Mouse (Mus musculus) CH12.LX (cell line): Measurements from ENCODE around the gene Pom121. TPM values are rescaled to one million over a fixed set of nuclear protein-coding genes. Genes with fewer than 3 reads are reported as not detected.

Experiments
- DNase-seq: peaks from one replicate; pipeline ENCODE4 v3.0.0-alpha.2; 2013; ENCODE audit errors: extremely low read depth
- H3K27ac ChIP-seq: 2 replicates; pipeline ENCODE4 v1.5.1; 2012; ENCODE audit warnings: low read depth, mild to moderate bottlenecking, control low read depth, moderate library complexity; ENCODE audit not compliant: insufficient read depth
- H3K27me3 ChIP-seq: replicated peaks from 2 replicates; pipeline ENCODE3; 2012; ENCODE audit warnings: inconsistent platforms
- H3K36me3 ChIP-seq, 2 experiments: replicated peaks in 1 of 2; 2 replicates each; pipeline versions ENCODE3 to v1.6.1; 2012; ENCODE audit warnings: inconsistent platforms in 1 of 2, low read length in 1 of 2, mild to moderate bottlenecking in 1 of 2, mixed read lengths in 1 of 2, moderate library complexity in 1 of 2; ENCODE audit not compliant: control insufficient read depth in 1 of 2, insufficient read depth in 1 of 2
- H3K4me1 ChIP-seq, 2 experiments: 2 replicates each; pipeline ENCODE4 v1.6.1; 2012; ENCODE audit warnings: inconsistent platforms in 1 of 2, moderate library complexity in 1 of 2; ENCODE audit not compliant: insufficient read depth in 2 of 2, control insufficient read depth in 1 of 2
- H3K4me2 ChIP-seq: 2 replicates; pipeline ENCODE4 v1.6.1; 2012; ENCODE audit warnings: low read depth, mild to moderate bottlenecking, control low read depth; ENCODE audit not compliant: poor library complexity, insufficient read depth, severe bottlenecking
- H3K4me3 ChIP-seq, 3 experiments: fragments of 150-350 bp in 1 of 3; sonication (generic) in 1 of 3; replicated peaks in 1 of 3; 2 replicates each; pipeline versions ENCODE3 to v1.5.1; 2011 to 2012; ENCODE audit warnings: low read depth in 2 of 3, low read length in 2 of 3, mild to moderate bottlenecking in 2 of 3, moderate library complexity in 2 of 3, control low read depth in 1 of 3, improper control_type of control experiment in 1 of 3, inconsistent platforms in 1 of 3, mixed read lengths in 1 of 3; ENCODE audit not compliant: poor library complexity in 1 of 3
- H3K79me2 ChIP-seq: replicated peaks from 2 replicates; pipeline ENCODE4 v1.6.1; 2012; ENCODE audit warnings: mild to moderate bottlenecking, moderate library complexity; ENCODE audit not compliant: control insufficient read depth, poor library complexity, insufficient read depth, severe bottlenecking; ENCODE audit errors: extremely low read depth
- H3K9ac ChIP-seq: 2 replicates; pipeline ENCODE4 v1.6.1; 2012; ENCODE audit warnings: low read depth, mild to moderate bottlenecking, control low read depth, moderate library complexity; ENCODE audit not compliant: insufficient read depth
- H3K9me3 ChIP-seq: replicated peaks from 2 replicates; pipeline ENCODE3; 2012; ENCODE audit warnings: low read length, inconsistent platforms, mixed read lengths
- BHLHE40 ChIP-seq: IDR thresholded peaks from 2 replicates; pipeline ENCODE4 v1.6.1; 2011; ENCODE audit warnings: mild to moderate bottlenecking, low read depth, low read length, improper control_type of control experiment
- CHD2 ChIP-seq: IDR thresholded peaks from 2 replicates; pipeline ENCODE4 v1.6.1; 2011; ENCODE audit warnings: low read length, improper control_type of control experiment
- E2F4 ChIP-seq: IDR thresholded peaks from 2 replicates; pipeline ENCODE4 v1.6.1; 2011; ENCODE audit warnings: low read depth, low read length, improper control_type of control experiment; ENCODE audit not compliant: insufficient replicate concordance
- EP300 ChIP-seq: IDR thresholded peaks from 2 replicates; pipeline ENCODE4 v1.6.1; 2011; ENCODE audit warnings: low read length, improper control_type of control experiment
- ETS1 ChIP-seq: conservative IDR thresholded peaks from 2 replicates; pipeline ENCODE4 v1.6.1; 2012; ENCODE audit warnings: low read depth, mild to moderate bottlenecking, inconsistent platforms, low read length, improper control_type of control experiment, moderate library complexity
- GABPA ChIP-seq: IDR thresholded peaks from 2 replicates; pipeline ENCODE4 v1.6.1; 2012; ENCODE audit warnings: low read depth, low read length, improper control_type of control experiment, inconsistent platforms; ENCODE audit not compliant: insufficient replicate concordance
- IRF4 ChIP-seq: IDR thresholded peaks from 2 replicates; pipeline ENCODE4 v1.6.1; 2014; ENCODE audit warnings: low read depth, mild to moderate bottlenecking, inconsistent platforms, low read length, improper control_type of control experiment
- JUND ChIP-seq: conservative IDR thresholded peaks from 2 replicates; pipeline ENCODE4 v1.6.1; 2011; ENCODE audit warnings: low read depth, low read length, improper control_type of control experiment
- KAT2A ChIP-seq: IDR thresholded peaks from 2 replicates; pipeline ENCODE4 v1.6.1; 2012; ENCODE audit warnings: low read length, improper control_type of control experiment, inconsistent platforms; ENCODE audit not compliant: insufficient replicate concordance
- MEF2A ChIP-seq: IDR thresholded peaks from 2 replicates; pipeline ENCODE4 v1.6.1; 2014; ENCODE audit warnings: low read depth, mild to moderate bottlenecking, inconsistent platforms, low read length, improper control_type of control experiment, borderline replicate concordance
- NELFE ChIP-seq: IDR thresholded peaks from 2 replicates; pipeline ENCODE4 v1.6.1; 2011; ENCODE audit warnings: low read depth, low read length, improper control_type of control experiment
- PAX5 ChIP-seq: IDR thresholded peaks from 2 replicates; pipeline ENCODE4 v1.6.1; 2012; ENCODE audit warnings: low read length, inconsistent platforms, mixed read lengths
- POLR2A ChIP-seq: IDR thresholded peaks from 2 replicates; pipeline ENCODE4 v1.6.1; 2011; ENCODE audit warnings: low read depth, mild to moderate bottlenecking, improper control_type of control experiment, low read length
- POLR2AphosphoS2 ChIP-seq: IDR thresholded peaks from 2 replicates; pipeline ENCODE4 v1.6.1; 2011; ENCODE audit warnings: low read depth, low read length, improper control_type of control experiment
- RAD21 ChIP-seq: IDR thresholded peaks from 2 replicates; pipeline ENCODE4 v1.6.1; 2011; ENCODE audit warnings: low read depth, mild to moderate bottlenecking, low read length, improper control_type of control experiment, moderate library complexity
- TBP ChIP-seq: conservative IDR thresholded peaks from 2 replicates; pipeline ENCODE4 v1.6.1; 2011; ENCODE audit warnings: low read depth, low read length, improper control_type of control experiment
- TCF12 ChIP-seq: IDR thresholded peaks from 2 replicates; pipeline ENCODE4 v1.6.1; 2014; ENCODE audit warnings: low read depth, mild to moderate bottlenecking, inconsistent platforms, low read length, improper control_type of control experiment
- USF1 ChIP-seq: IDR thresholded peaks from 2 replicates; pipeline ENCODE4 v1.6.1; 2014; ENCODE audit warnings: low read depth, mild to moderate bottlenecking, inconsistent platforms, low read length, improper control_type of control experiment
- ZKSCAN1 ChIP-seq: IDR thresholded peaks from 2 replicates; pipeline ENCODE4 v1.6.1; 2012; ENCODE audit warnings: low read depth, inconsistent platforms, low read length, improper control_type of control experiment, borderline replicate concordance
- ZMIZ1 ChIP-seq: IDR thresholded peaks from 2 replicates; pipeline ENCODE4 v1.6.1; 2012; ENCODE audit warnings: low read depth, mild to moderate bottlenecking, inconsistent platforms, low read length, improper control_type of control experiment
- dilution Hi-C: fragments of 300-500 bp; cut with MboI; formaldehyde crosslinking; loops from 2 replicates; pipeline ENCODE4 v1.14.3; 2020; ENCODE audit warnings: low sequenced_read_pairs; ENCODE audit not compliant: extremely low pct_unique_long_range_greater_than_20kb, extremely low pct_ligation_motif_present
- in situ Hi-C: fragments of 300-500 bp; cut with MboI; formaldehyde crosslinking; loops from 3 replicates; pipeline ENCODE4 v1.14.3; 2019; ENCODE audit warnings: low sequenced_read_pairs, low pct_ligation_motif_present, low pct_unique_long_range_greater_than_20kb, mixed read lengths
- polyA plus RNA-seq: library from polyadenylated mRNA; unstranded; fragments of >175 nt; gene quantifications from 2 replicates; pipeline ENCODE4 v1.2.1, GENCODE M21; 2012; ENCODE audit warnings: low read depth; ENCODE audit not compliant: insufficient read length
- total RNA-seq, 2 experiments: library from RNA; depleted of rRNA; stranded (reverse); fragments of 300-350 nt in 1 of 2; fragments of >200 nt in 1 of 2; gene quantifications; 2 replicates each; pipeline ENCODE4 v1.2.3; 2012 to 2014

Gene Pom121
- total and polyA plus RNA-seq, 3 experiments = 3.4 to 54.0 (median 10.4) TPM

- Histone ChIP-seq H3K4me1 (peaks cover under 1 to 1% of the 10 kb centered on the region in 2 experiments; a peak in 3 of 4 replicates), H3K4me3 (no peak overlapping the region), H3K79me2 (peaks cover 3% of the 10 kb centered on the region; the same call in 1 of the 2 replicates), H3K27ac (no peak overlapping the region), H3K9ac (no peak overlapping the region), H3K27me3 (no peaks in the 10 kb centered on the region), H3K4me2 (no peak overlapping the region), H3K36me3 (peaks cover 90 to 93% of the 10 kb centered on the region in 2 experiments), H3K9me3 (peaks cover 5% of the 10 kb centered on the region)
- dilution Hi-C loops = no loop called here
- no peak for DNase-seq
- no peak for TF ChIP-seq TBP
- no peak for TF ChIP-seq BHLHE40
- TF ChIP-seq ETS1 = no peak
- no peak for TF ChIP-seq EP300
- TF ChIP-seq PAX5 = no peak
- no peak for TF ChIP-seq KAT2A
- no peak for TF ChIP-seq GABPA
- no peak for TF ChIP-seq RAD21
- TF ChIP-seq ZMIZ1 = no peak
- no peak for TF ChIP-seq ZKSCAN1
- no peak for TF ChIP-seq MEF2A
- TF ChIP-seq IRF4 = no peak
- no peak for TF ChIP-seq E2F4
- no peak for TF ChIP-seq TCF12
- TF ChIP-seq NELFE = no peak
- in situ Hi-C loops = no loop called here
These were observed 18.0 kb downstream of the Pom121 start for GRCm38 (mm10) chr5:135376341-135376740.

DNA sequence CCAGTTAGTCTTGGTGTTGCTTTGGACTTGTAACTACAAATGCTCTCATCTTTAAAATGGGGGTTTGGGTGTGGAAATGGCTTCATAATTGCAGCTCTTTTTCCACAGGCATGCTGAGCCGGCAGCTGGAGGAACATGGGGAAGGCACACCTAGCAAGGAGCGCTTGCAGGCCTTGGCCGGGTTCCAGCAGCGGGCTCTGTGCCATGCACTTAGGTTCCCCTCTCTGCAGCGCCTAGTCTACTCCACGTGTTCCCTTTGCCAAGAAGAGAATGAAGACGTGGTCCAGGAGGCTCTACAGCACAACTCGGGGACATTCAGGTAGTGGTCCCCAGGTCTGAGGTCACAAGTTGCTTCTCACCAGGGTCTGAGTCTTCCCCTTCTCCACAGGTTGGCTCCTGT is 19.2 kb downstream of the Pom121 start:
- H3K4me1 ChIP-seq = peaks cover 3 to 10% of the 10 kb centered on the region in 2 experiments; a peak in 3 of 4 replicates
- DNase-seq = no peak
- no peak for TF ChIP-seq POLR2A
- no peak for TF ChIP-seq PAX5
- no peak for TF ChIP-seq USF1
- no peak for TF ChIP-seq ZMIZ1
- TF ChIP-seq TCF12 = no peak
- no peak for TF ChIP-seq ETS1
- no peak for TF ChIP-seq POLR2AphosphoS2
- TF ChIP-seq CHD2 = no peak
- no peak for TF ChIP-seq JUND
- no peak overlapping the region for H3K9ac ChIP-seq
- H3K4me2 ChIP-seq = no peak overlapping the region
- in situ Hi-C loops = no loop called here
- H3K9me3 ChIP-seq = peaks cover 5% of the 10 kb centered on the region
- peaks cover 79 to 84% of the 10 kb centered on the region in 2 experiments for H3K36me3 ChIP-seq
- H3K79me2 ChIP-seq = peaks cover 13% of the 10 kb centered on the region
- no peaks in the 10 kb centered on the region for H3K27me3 ChIP-seq
- H3K27ac ChIP-seq = no peak overlapping the region
- H3K4me3 ChIP-seq = no peak overlapping the region
- dilution Hi-C loops = no loop called here
